Mouse (Mus musculus) forebrain, embryonic 16.5 days (tissue): ENCODE data around the gene Slc25a17. TPM values are rescaled to one million over a fixed set of nuclear protein-coding genes. Genes with fewer than 3 reads are reported as not detected.
A peak's percentile ranks its signal among the peaks of the same experiment; 100 is the strongest.

Source experiments
- ATAC-seq: fragments of 200-750 bp; cut with Nextera tagmentation; 2 replicates; pipeline ENCODE4 v1.8.0; 2017; ENCODE audit warnings: mild to moderate bottlenecking, moderate library complexity
- H3K27ac ChIP-seq: fragments of 300-500 bp; sonication (generic); 2 replicates; pipeline ENCODE4 v1.5.1; 2014; ENCODE audit warnings: low read length, control low read depth
- H3K27me3 ChIP-seq: fragments of 300-500 bp; sonication (generic); replicated peaks from 2 replicates; pipeline ENCODE4 v1.6.1; 2014; ENCODE audit warnings: low read length; ENCODE audit not compliant: control insufficient read depth, insufficient read depth
- H3K36me3 ChIP-seq: fragments of 300-500 bp; sonication (generic); 2 replicates; pipeline ENCODE4 v1.6.1; 2014; ENCODE audit not compliant: control insufficient read depth, insufficient read depth
- H3K4me1 ChIP-seq: fragments of 300-500 bp; sonication (generic); replicated peaks from 2 replicates; pipeline ENCODE4 v1.6.1; 2014; ENCODE audit warnings: low read length; ENCODE audit not compliant: control insufficient read depth, insufficient read depth
- H3K4me2 ChIP-seq: fragments of 300-500 bp; sonication (generic); 2 replicates; pipeline ENCODE4 v1.6.1; 2014; ENCODE audit warnings: mild to moderate bottlenecking, low read length, control low read depth
- H3K4me3 ChIP-seq: fragments of 300-500 bp; sonication (generic); replicated peaks from 2 replicates; pipeline ENCODE4 v1.5.1; 2014; ENCODE audit warnings: mild to moderate bottlenecking, low read length, control low read depth
- H3K9ac ChIP-seq: fragments of 300-500 bp; sonication (generic); replicated peaks from 2 replicates; pipeline ENCODE4 v1.6.1; 2014; ENCODE audit warnings: low read depth, low read length, control low read depth
- H3K9me3 ChIP-seq: fragments of 300-500 bp; sonication (generic); 2 replicates; pipeline ENCODE4 v1.6.1; 2016; ENCODE audit warnings: low read length; ENCODE audit not compliant: control insufficient read depth
- WGBS: fragments of 180-500 bp; shearing (Covaris S2); extraction: QIAGEN DNeasy Blood & Tissue Kit; methylation state at CpG from one replicate; pipeline ENCODE4 v1.1.7; 2014; 5-methylcytosine and 5-hydroxymethylcytosine counted together
- polyA plus RNA-seq: library from polyadenylated mRNA; unstranded; fragments of >200 nt; fragmentation: Nextera tagmentation; extraction: Ambion mirVana; gene quantifications from 2 replicates; pipeline ENCODE4 v1.2.1, GENCODE M21; 2015

The Slc25a17 gene
- polyA plus RNA-seq, 1 experiment from 2014 or later: 132 TPM

DNA sequence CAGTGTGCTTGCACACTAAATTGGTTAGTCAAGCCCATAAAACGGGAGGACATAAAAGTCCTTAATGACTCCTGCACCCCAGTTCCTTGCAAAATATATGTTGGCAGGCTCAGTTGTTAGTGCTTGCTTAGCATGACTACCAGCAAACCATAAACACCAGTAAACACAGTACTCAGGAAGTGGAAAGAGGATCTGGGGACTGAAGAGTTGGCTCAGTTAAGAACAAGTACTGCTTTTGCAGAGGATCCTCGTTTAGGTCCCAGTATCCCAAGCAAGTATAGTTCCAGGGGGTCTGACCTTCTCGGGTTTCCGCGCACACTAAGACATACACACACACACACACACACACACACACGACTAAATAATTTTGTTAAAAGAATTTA lies 401 bp upstream of the Slc25a17 start:
- H3K9me3 ChIP-seq: no peaks in the 10 kb centered on the region
- H3K4me3 ChIP-seq: peak overlapping the region; percentile 78
- 40% methylated on average over 6 of the region's 6 CpGs for WGBS
- no peak; the same call in 1 of the 2 replicates for ATAC-seq
- peak overlapping the region; percentile 38; the same call in 1 of the 2 replicates for H3K9ac ChIP-seq
- H3K4me1 ChIP-seq: peaks cover 21% of the 10 kb centered on the region
- H3K36me3 ChIP-seq: peaks cover 9% of the 10 kb centered on the region
- H3K27ac ChIP-seq: peak overlapping the region; percentile 52
- H3K4me2 ChIP-seq: peak overlapping the region; percentile 88
- H3K27me3 ChIP-seq: no peaks in the 10 kb centered on the region

DNA sequence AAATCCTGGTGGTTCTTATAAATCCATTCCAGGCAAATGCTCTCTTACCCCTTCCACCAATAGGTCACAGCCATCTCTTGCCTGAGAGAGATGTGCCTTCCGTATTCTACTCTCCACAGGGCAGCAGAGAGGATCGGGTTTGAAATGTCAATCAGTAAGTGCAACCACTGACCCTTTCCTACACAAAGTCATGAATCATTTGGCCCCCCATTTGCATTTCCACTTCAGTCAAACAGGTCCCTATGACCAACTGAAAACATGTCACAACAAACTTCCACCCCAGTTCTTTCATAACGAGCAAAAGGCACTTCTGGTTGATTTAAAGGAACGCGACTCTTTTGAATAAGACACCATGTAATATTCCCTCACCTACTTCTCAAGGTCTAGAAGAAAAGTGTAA lies 1.2 kb downstream of the Slc25a17 start:
- H3K9me3 ChIP-seq: no peaks in the 10 kb centered on the region
- WGBS: 78% methylated on average over 5 of the region's 5 CpGs
- peaks cover 21% of the 10 kb centered on the region for H3K4me1 ChIP-seq
- H3K4me2 ChIP-seq: no peak overlapping the region
- H3K27me3 ChIP-seq: no peaks in the 10 kb centered on the region
- H3K9ac ChIP-seq: no peak overlapping the region
- peaks cover 5% of the 10 kb centered on the region; the same call in 1 of the 2 replicates for H3K36me3 ChIP-seq
- H3K27ac ChIP-seq: no peak overlapping the region
- no peak for ATAC-seq
- H3K4me3 ChIP-seq: no peak overlapping the region

DNA sequence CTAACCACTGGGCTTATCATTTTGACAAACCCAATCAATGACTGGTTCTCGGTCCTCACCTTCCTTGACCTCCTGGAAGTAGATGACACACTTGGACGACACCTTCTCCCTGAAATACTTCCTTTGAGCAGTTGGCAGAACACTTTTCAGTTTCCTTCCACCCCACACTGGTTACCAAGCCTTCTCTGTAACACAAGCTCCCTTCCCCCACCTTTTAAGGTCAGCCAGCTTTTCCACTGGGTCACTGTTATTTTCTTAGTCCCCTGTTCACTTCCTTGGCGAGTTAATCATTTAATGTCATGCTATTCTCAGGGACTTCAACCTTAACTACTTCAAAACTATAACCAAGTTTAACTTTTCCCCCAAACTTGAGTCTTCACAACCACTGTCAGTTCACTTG lies 1.7 kb downstream of the Slc25a17 start:
- Histone ChIP-seq H3K4me3 (no peak overlapping the region), H3K9me3 (no peaks in the 10 kb centered on the region), H3K9ac (no peak overlapping the region), H3K4me2 (no peak overlapping the region), H3K4me1 (peaks cover 21% of the 10 kb centered on the region), H3K27ac (no peak overlapping the region), H3K36me3 (peaks cover 2% of the 10 kb centered on the region; the same call in 1 of the 2 replicates), H3K27me3 (no peaks in the 10 kb centered on the region)
- no peak for ATAC-seq
- WGBS: 93% methylated on average over 3 of the region's 3 CpGs

DNA sequence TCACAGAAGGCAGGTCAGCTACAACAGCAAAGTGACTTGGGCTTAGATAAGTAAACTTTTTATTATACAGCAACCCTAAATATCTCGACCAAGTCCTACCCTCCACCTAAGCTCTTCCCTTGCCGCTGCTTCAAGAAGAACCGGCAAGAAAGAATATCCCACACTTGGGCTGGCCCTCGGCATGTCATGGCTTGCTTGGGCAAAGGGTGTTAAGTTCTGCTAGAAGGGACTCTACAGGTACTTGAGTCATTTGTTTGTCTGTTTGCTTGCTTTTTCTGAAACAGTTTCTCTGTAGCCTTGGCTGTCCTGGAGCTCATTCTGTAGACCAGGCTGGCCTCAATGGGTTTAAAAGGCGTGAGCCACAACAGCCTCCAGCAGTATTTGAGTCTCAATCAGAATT lies 3.7 kb downstream of the Slc25a17 start:
- Histone ChIP-seq H3K27ac (no peak overlapping the region), H3K9me3 (no peaks in the 10 kb centered on the region), H3K36me3 (no peaks in the 10 kb centered on the region), H3K27me3 (no peaks in the 10 kb centered on the region), H3K9ac (no peak overlapping the region), H3K4me3 (no peak overlapping the region), H3K4me1 (peaks cover 21% of the 10 kb centered on the region), H3K4me2 (no peak overlapping the region)
- WGBS: 40% methylated on average over 5 of the region's 5 CpGs
- ATAC-seq: no peak

DNA sequence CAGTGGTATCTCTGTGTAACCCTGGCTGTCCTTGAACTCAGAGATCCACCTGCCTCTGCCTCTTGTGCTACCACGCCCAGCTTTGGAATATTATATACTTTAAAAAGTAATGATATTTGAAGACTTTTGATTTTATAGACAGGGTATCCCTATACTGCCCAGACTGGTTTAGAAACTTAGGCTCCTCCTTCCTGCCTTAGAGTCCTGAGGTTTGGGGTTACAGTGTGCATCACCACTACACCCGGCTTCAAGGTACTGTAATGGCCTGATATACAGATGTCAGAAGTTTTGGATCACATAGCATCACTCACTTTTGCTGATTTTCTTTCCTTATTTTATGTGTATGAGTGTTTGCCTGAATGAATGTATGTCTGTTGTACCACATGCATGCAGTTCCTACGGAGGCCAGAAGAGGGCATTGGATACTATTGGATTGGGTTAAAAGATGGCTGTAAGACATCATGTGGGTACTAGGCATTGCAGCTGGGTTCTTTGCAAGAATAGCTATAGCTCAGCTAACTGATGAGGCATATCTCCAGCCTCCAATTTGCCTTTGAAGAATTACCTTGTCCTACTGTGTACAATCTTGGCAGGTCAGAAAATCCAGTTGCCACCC lies 5.4 kb downstream of the Slc25a17 start:
- Histone ChIP-seq H3K4me2 (no peak overlapping the region), H3K4me3 (no peak overlapping the region), H3K4me1 (peaks cover 20% of the 10 kb centered on the region), H3K27me3 (no peaks in the 10 kb centered on the region), H3K9ac (no peak overlapping the region), H3K36me3 (no peaks in the 10 kb centered on the region), H3K9me3 (no peaks in the 10 kb centered on the region), H3K27ac (no peak overlapping the region)
- no peak for ATAC-seq
- WGBS: 59% methylated on average over 3 of the region's 3 CpGs

DNA sequence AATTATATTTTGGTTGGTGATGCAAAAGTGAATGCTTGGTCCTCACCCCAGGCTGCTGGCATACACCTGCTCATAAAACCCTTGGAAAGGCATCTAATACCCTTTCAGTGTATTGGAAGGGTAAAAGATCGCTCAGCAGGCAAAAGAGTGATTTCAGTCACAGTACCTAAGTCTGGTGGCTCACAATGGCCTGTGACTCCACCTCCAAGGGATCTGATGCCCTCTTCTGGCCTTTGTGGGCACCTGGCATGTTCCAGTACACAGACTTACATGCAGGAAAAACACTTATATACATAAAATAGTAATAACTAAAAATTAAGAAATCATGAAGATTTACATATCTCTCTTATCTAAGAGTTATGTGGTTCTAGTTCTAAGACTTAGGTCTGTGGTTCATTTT lies 8.0 kb downstream of the Slc25a17 start:
- no peak for ATAC-seq
- no peak overlapping the region for H3K27ac ChIP-seq
- H3K9me3 ChIP-seq: no peaks in the 10 kb centered on the region
- H3K4me3 ChIP-seq: no peak overlapping the region
- no peak overlapping the region for H3K9ac ChIP-seq
- H3K4me1 ChIP-seq: peaks cover 9% of the 10 kb centered on the region
- no peaks in the 10 kb centered on the region for H3K36me3 ChIP-seq
- no peak overlapping the region for H3K4me2 ChIP-seq
- no peaks in the 10 kb centered on the region for H3K27me3 ChIP-seq
- WGBS: 48% methylated on average over 1 of the region's 1 CpGs

DNA sequence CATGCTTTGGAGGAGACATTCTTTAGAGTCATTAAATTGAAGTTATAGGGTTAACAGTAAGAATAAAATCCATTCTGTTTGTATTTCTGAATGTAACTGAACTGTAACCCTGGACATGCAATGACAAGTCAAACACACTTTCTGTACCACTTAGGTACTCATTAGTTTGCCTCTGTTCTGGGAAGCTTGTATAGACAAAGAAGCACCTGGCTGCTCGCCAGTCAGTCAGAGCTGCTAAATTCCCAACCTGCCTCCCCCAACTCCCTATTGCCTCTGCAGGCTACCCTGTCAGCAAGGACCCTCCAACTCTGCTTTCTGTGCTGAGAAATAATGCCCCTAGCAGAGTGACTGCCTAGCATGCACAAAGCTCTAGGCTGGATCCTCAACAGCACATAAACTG lies 10.2 kb downstream of the Slc25a17 start:
- H3K4me1 ChIP-seq: peaks cover 5% of the 10 kb centered on the region
- no peaks in the 10 kb centered on the region for H3K36me3 ChIP-seq
- 0 out of 2 replicates have a peak, but pooled peaks have one; percentile 47 for ATAC-seq
- no peaks in the 10 kb centered on the region for H3K9me3 ChIP-seq
- WGBS: 25% methylated on average over 1 of the region's 1 CpGs
- H3K27ac ChIP-seq: 0 out of 2 replicates have a peak overlapping the region, but pooled peaks have one; percentile 1
- no peak overlapping the region for H3K4me3 ChIP-seq
- no peak overlapping the region for H3K4me2 ChIP-seq
- no peaks in the 10 kb centered on the region for H3K27me3 ChIP-seq
- no peak overlapping the region for H3K9ac ChIP-seq

DNA sequence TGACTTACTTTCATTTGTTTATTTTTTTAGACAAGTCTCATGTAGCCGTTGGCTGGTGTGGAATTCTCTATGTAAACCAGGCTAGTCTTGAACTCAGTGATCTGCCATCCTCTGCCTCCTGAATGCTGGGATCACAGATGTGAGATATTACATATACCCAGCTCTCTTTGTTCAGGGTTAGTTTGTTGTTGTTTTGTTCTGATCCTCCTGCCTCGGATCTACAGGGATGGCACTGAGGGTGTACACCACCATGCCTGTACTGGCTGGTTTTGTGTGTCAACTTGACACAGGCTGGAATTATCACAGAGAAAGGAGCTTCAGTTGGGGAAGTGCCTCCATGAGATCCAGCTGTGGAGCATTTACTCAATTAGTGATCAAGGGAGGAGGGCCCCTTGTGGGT lies 12.2 kb downstream of the Slc25a17 start:
- Histone ChIP-seq H3K4me3 (no peak overlapping the region), H3K4me2 (no peak overlapping the region), H3K9me3 (no peaks in the 10 kb centered on the region), H3K36me3 (0 out of 2 replicates have a peak, but pooled peaks cover under 1% of the 10 kb centered on the region), H3K27ac (no peak overlapping the region), H3K27me3 (no peaks in the 10 kb centered on the region), H3K9ac (no peak overlapping the region), H3K4me1 (peaks cover 5% of the 10 kb centered on the region)
- WGBS: 75% methylated on average over 2 of the region's 2 CpGs
- ATAC-seq: no peak

DNA sequence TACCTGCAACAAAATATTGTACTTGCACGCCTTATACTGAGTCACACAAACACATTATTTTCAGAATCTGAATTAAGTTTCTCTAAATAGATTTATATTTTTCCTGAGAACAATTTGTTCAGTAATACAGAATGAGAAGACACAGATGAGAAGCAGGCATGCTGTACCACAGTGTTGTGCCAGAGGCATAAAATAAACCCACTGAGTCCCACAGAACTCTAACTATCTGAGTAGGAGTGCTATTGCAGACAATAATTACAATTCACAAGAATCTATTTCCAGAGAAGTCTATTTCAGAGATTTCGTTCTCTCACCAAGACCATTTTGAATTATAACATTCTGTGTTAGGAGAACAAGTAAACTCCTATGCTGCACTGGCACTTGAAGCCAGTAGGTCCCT lies 13.1 kb downstream of the Slc25a17 start:
- 92% methylated on average over 2 of the region's 2 CpGs for WGBS

DNA sequence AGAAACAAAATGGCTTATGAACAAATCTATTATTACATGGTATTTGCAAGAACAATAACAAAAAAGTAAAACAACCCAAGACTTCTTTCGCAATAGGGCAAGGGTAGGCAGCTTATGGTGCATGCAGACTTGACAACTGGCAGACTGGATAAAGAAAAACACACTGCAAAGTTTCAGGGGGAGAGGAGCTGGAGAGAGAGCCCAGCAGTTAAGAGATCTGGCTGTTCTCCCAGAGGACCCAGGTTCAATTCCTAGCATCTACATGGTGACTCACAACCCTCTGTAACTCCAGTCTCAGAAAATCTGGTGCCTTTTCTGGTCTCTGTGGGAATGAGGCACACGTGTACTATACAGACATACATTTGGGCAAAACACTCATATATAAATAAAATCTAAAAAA lies 19.2 kb downstream of the Slc25a17 start:
- H3K4me1 ChIP-seq: no peaks in the 10 kb centered on the region
- no peaks in the 10 kb centered on the region for H3K27me3 ChIP-seq
- ATAC-seq: no peak
- peaks cover 13% of the 10 kb centered on the region for H3K36me3 ChIP-seq
- H3K9me3 ChIP-seq: no peaks in the 10 kb centered on the region
- no peak overlapping the region for H3K27ac ChIP-seq
- H3K4me2 ChIP-seq: no peak overlapping the region
- H3K9ac ChIP-seq: no peak overlapping the region
- WGBS: 95% methylated on average over 2 of the region's 2 CpGs
- H3K4me3 ChIP-seq: no peak overlapping the region

More for the DNA sequence above, 13.1 kb downstream of the Slc25a17 start:
- ATAC-seq: no peak
- Histone ChIP-seq H3K4me2 (no peak overlapping the region), H3K4me3 (no peak overlapping the region), H3K4me1 (peaks cover 5% of the 10 kb centered on the region), H3K9me3 (no peaks in the 10 kb centered on the region), H3K27me3 (no peaks in the 10 kb centered on the region), H3K27ac (no peak overlapping the region), H3K9ac (no peak overlapping the region), H3K36me3 (0 out of 2 replicates have a peak, but pooled peaks cover 3% of the 10 kb centered on the region)
